Mouse (Mus musculus) bone marrow macrophage, adult 2 months (primary cell): Measurements from ENCODE around the gene Cerkl. TPM values are rescaled to one million over a fixed set of nuclear protein-coding genes. Genes with fewer than 3 reads are reported as not detected.

Experiments
- H3K27ac ChIP-seq: 2 replicates; pipeline ENCODE4 v1.5.1; 2012; ENCODE audit warnings: low read depth, low read length; ENCODE audit not compliant: insufficient read depth
- H3K4me1 ChIP-seq: 2 replicates; pipeline ENCODE4 v1.6.1; 2012; ENCODE audit warnings: low read length; ENCODE audit not compliant: control insufficient read depth, insufficient read depth
- H3K4me3 ChIP-seq: 2 replicates; pipeline ENCODE4 v1.5.1; 2012; ENCODE audit warnings: mild to moderate bottlenecking, low read length, moderate library complexity; ENCODE audit not compliant: insufficient read depth
- CTCF ChIP-seq: IDR thresholded peaks from 2 replicates; pipeline ENCODE4 v1.5.1; 2012; ENCODE audit warnings: low read depth, mild to moderate bottlenecking, low read length, moderate library complexity
- POLR2A ChIP-seq: IDR thresholded peaks from 2 replicates; pipeline ENCODE4 v1.6.1; 2012; ENCODE audit warnings: mild to moderate bottlenecking, low read depth, low read length, borderline replicate concordance
- polyA plus RNA-seq: library from polyadenylated mRNA; stranded (reverse); fragments of >200 nt; gene quantifications from 2 replicates; pipeline ENCODE4 v1.2.4, GENCODE M21; 2012; ENCODE audit not compliant: missing spikeins, insufficient read depth, insufficient read length

The Cerkl gene
- polyA plus RNA-seq, 1 experiment: 4.5 TPM

DNA sequence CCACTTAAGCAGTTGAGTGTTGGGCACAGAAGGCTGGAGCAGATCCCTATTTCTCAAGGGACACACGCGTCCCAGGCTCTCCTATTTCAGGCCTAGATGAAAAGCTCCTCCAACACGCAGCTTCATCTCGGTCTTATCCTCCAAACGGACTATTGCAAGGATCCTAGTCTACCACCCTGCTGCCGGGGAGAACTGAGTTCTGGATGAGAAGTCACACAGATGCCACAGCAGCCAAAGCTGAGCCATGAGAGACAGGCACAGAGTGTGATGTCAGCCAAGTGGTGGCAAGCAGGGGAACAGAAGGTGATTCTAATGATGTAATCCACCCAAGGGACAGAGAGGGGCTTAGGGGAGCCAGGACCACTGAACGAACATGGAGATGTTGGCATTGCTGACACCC lies 42.1 kb downstream of the Cerkl start:
- no peak overlapping the region for H3K4me3 ChIP-seq
- no peaks in the 10 kb centered on the region for H3K4me1 ChIP-seq
- TF ChIP-seq POLR2A: no peak
- TF ChIP-seq CTCF: no peak
- H3K27ac ChIP-seq: no peak overlapping the region

GRCm38 (mm10) chr2:79410903-79411255 lies 45.7 kb downstream of the Cerkl start:
- H3K4me3 ChIP-seq: no peak overlapping the region
- TF ChIP-seq CTCF (no peak), POLR2A (no peak)
- no peaks in the 10 kb centered on the region for H3K4me1 ChIP-seq
- H3K27ac ChIP-seq: no peak overlapping the region

DNA sequence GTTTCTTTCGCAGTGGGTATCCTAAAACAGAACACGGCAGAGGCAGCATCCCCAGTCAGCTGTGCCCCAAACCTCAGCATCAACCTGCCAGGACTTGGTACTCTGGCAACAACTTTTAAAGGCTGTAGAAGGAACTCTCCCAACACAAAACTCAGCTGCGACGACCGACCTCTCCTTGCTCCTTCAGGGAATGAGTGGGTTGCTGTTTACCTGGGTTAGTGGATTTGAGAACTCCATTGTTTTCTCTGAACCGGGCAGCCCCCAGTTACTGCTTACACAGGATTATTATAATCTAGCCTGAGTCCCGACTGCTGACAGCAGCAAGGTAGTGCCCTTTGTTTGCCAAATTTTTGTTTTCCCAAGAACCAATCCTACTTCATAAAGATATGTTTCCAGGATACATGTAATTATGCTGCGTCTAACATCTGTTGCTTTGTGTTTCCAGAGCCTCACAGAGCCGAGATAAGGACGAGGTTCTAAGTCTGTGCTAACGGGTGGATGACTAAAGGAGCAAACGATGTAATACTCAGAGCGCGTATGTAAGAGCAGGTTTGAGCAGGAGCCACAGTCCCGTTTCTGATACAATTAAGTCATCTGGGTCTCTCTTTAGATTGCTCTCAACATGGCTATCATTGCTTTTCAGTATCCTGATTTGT lies 46.2 kb downstream of the Cerkl start:
- H3K4me1 ChIP-seq: no peaks in the 10 kb centered on the region
- H3K4me3 ChIP-seq: no peak overlapping the region
- TF ChIP-seq CTCF (no peak), POLR2A (no peak)
- H3K27ac ChIP-seq: no peak overlapping the region

DNA sequence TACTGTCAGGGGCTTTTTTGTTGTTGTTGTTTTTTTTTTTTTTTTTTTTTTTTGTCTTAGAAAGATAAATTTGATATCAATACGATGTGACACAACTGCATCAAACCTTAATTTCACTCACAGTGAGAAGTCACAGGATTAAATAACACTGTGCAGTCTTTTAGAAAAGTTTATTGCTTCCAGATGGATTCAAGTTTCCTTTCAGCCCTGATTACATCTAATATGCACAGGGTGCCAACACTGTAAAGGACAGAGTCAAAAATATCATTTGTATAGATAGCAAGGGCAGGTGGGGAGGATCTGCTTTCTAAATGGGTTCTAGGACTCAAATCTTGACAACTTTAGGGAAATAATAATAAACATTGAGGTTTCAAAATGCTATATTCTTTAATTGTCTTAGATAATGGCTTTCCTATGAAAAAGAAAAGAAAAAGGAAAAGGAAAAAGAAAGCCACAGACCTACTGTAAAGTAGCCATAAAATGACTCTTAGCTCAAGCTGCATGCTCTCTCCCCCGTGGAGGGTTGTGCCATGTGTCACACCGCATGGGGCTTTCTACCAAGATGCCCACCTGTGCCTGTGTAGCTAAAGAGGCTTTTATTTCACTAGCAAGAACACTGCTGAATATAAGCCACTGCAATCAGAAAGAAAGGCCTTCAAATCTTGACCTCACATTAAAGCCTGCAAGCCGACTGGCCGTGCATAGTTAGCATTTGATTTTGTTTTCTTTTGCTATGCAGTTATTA lies 50.8 kb downstream of the Cerkl start:
- Histone ChIP-seq H3K4me1 (no peaks in the 10 kb centered on the region), H3K27ac (no peak overlapping the region), H3K4me3 (no peak overlapping the region)
- TF ChIP-seq CTCF: no peak
- TF ChIP-seq POLR2A: no peak

DNA sequence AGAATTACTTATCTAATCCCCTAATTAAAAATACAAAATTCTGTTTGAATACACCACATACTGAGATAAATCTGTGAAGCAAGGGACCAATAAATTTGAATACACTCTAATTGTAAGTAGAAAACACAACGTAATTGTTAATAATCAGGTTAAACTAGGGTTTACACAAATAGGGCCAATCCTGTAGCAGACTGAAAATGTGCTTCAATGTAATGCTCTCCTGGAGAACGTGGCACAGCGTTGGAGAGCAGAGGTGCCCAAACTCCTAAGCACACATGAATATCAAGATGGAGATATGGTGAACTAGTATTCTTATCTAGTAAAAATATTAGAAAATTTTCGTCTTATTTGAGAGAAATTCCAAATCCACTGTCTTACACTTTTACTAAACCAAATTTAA lies 56.5 kb downstream of the Cerkl start:
- no peaks in the 10 kb centered on the region for H3K4me1 ChIP-seq
- TF ChIP-seq CTCF (no peak), POLR2A (no peak)
- no peak overlapping the region for H3K4me3 ChIP-seq
- H3K27ac ChIP-seq: no peak overlapping the region

- H3K27ac ChIP-seq: no peak overlapping the region
- no peaks in the 10 kb centered on the region for H3K4me1 ChIP-seq
- TF ChIP-seq CTCF (no peak), POLR2A (no peak)
- H3K4me3 ChIP-seq: no peak overlapping the region
These were observed 57.2 kb downstream of the Cerkl start for GRCm38 (mm10) chr2:79399234-79400000.

GRCm38 (mm10) chr2:79398831-79399230 lies 57.8 kb downstream of the Cerkl start:
- Histone ChIP-seq H3K4me1 (no peaks in the 10 kb centered on the region), H3K4me3 (no peak overlapping the region), H3K27ac (no peak overlapping the region)
- TF ChIP-seq POLR2A (no peak), CTCF (no peak)

- Histone ChIP-seq H3K4me1 (peaks cover 2% of the 10 kb centered on the region; the same call in 1 of the 2 replicates), H3K4me3 (no peak overlapping the region), H3K27ac (no peak overlapping the region)
- TF ChIP-seq CTCF: no peak
- no peak for TF ChIP-seq POLR2A
These were observed 58.2 kb downstream of the Cerkl start for GRCm38 (mm10) chr2:79398343-79398742.

DNA sequence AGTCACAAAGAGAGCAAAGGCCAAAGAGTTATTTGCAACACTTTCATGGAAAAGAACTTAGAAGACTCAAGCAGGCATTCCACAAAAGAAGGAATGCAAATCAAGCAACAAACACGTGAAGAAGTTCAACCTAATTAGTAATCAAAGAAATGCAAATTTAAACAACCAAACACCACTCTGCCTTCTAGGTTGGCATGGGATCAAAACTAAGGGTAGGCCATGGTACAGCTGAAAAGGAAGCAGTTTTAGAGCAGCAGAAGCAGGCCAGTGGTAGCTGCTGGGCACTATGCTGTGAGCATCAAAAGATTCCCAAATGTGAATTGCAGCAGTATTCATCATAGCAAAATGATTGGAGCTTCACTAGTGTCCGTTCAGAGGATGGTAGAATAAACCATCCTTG lies 59.5 kb downstream of the Cerkl start:
- no peak overlapping the region for H3K27ac ChIP-seq
- H3K4me1 ChIP-seq: peaks cover 2% of the 10 kb centered on the region; the same call in 1 of the 2 replicates
- no peak overlapping the region for H3K4me3 ChIP-seq
- TF ChIP-seq CTCF (no peak), POLR2A (no peak)

DNA sequence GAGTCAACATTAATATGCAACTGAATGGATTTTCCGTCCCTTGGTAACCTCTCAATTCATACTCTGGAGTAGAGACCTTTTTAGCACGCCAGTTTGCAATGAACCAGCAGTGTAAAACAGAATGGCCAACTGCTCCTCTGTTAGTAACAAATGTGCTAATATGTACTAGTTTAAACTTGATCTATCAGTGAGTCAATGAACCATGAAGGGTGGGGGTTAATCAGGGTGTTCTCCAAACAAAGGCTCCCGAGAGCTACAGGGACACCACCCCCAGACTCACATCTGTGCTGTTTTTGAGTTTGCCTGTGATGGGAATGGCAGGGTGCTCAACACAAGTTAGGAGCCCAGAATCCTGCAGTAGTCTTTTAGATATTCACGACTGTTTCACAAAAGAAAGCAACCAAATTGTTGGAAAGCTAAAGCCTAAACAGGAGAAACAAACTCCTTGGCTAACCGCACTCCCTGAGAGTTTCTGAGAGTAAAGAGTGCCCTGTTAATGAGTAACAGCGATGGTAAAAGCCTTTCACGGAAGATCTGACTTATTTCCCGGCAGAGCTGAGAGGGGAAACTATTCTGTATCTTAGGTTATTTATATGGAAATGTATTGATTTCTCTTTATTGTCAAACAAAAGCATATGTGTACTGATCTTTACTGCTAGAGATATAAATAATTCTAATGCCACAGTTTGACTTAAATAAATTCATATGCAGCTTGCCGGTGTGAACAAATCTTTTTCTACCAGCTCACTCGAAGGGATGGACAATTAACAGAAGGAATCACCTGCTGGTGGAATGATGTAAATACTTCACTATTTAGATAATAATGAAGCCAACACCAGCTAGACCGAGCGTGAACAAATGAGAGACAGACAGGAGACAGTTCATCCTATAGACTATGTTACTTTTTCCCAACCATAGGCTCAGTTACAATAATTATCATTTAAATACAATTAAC lies 77.2 kb downstream of the Cerkl start:
- Histone ChIP-seq H3K4me1 (no peaks in the 10 kb centered on the region), H3K4me3 (no peak overlapping the region), H3K27ac (no peak overlapping the region)
- no peak for TF ChIP-seq CTCF
- TF ChIP-seq POLR2A: no peak
